Mouse (Mus musculus) heart, adult 2 months (tissue): ENCODE measurements around the gene Abcc2.

Source experiments
- EP300 ChIP-seq: fragments of 200-500 bp; IDR thresholded peaks from 2 replicates; pipeline ENCODE4 v1.6.1; 2011; ENCODE audit warnings: low read depth, low read length, control low read depth; ENCODE audit not compliant: insufficient read depth
- POLR2A ChIP-seq: fragments of 200-500 bp; IDR thresholded peaks from 2 replicates; pipeline ENCODE4 v1.6.1; 2011; ENCODE audit warnings: mild to moderate bottlenecking, low read depth, low read length, control low read depth; ENCODE audit not compliant: insufficient read depth

DNA sequence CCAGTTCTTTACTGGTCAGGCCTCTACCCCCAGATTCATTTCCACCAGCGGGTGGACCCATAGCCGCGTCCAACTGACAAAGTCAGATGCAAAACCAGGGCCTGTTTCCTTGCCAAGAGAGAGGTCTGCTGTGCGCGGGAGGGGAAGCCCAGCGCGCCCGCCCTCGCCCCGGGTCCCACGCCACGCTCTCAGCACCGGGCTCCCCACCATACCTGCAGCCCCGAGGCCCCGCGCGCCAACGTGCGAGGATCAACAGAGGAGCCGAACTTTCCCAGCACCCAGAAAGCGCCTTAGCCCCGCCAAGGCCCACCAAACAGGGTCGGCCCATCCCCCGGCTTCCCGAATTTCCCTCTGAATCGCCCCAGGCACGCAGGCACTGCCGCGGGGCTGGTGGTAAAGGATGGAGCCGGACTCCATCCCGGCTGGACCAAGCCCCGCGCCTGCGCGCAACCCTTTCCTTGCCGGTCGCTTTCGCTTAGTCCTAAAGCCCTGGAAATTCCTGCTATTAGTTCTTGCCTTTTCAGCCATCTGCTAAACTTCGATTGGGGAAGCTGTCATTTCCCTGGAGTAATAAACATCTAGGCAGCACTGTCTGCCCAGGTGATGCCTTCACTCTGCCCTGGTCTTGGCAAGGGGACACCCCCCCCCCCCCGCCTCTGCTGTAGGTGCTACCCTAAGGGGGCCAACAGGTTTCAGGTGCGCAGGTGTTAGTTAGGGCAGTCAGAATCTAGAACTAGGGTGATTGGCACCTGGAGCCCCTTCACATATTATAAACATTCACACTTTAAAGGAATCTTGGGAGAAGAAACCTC, 97.6 kb downstream of the Abcc2 start:
- no peak for TF ChIP-seq EP300
- no peak for TF ChIP-seq POLR2A
